Comparison of ENCODE assay signal across 8 mouse cellular contexts in the genomic region with DNA sequence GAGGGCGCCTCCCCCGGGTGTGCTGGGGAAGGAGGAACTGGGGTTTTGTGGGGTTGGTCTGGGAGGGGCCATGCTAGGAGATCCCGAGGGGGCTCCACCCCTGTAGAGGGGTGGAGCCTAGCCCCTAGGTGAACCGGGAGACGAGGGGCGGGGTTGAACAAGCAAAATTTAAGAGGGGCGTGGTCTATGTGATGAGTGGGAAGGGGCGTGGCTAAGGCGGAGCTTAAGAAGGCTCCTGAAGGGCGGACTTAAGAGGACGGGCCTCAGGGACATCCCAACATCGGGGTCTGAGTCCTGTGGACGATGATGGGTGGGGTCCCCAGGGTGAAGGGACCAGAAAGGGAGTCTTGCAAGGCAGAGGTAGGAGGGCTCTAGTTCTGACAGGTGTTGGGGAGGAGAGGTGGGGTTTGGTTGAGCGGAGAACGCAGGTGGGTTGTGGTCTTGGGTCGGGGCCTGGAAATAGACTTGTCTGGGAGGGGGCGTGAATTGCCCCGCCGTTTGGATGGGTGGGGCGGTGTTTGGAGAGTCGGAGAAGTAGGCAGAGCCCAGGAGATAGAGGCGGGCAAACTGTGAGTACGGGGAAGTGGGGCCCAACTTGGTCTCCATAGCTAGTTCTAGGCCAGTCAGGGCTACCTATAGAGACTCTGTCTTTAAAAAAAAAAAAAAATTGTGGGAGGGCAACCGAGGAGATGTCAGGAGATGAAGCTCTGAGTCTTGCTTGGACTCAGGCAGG. TPM values are rescaled to one million over a fixed set of nuclear protein-coding genes. Genes with fewer than 3 reads are reported as not detected.
DNase-seq lines count a peak whose midpoint lies in the region; ATAC-seq lines count a peak whose summit lies in the region.

No protein-coding gene starts in this region.

- H3K36me3 ChIP-seq in embryonic facial prominence, embryonic 15.5 days = no peaks in the 10 kb centered on the region
- H3K36me3 ChIP-seq in limb, embryonic 12.5 days = no peaks in the 10 kb centered on the region
- H3K36me3 ChIP-seq in midbrain, embryonic 12.5 days = no peaks in the 10 kb centered on the region
- H3K36me3 ChIP-seq in stomach, embryonic 15.5 days = no peaks in the 10 kb centered on the region

- WGBS in embryonic facial prominence, embryonic 15.5 days = 2% methylated on average over 24 of the region's 24 CpGs
- 3% methylated on average over 24 of the region's 24 CpGs for WGBS in limb, embryonic 12.5 days
- 2% methylated on average over 24 of the region's 24 CpGs for WGBS in midbrain, embryonic 12.5 days
- 2% methylated on average over 24 of the region's 24 CpGs for WGBS in stomach, embryonic 15.5 days

- peaks cover 69% of the 10 kb centered on the region for H3K27me3 ChIP-seq in embryonic facial prominence, embryonic 15.5 days
- peaks cover 100% of the 10 kb centered on the region for H3K27me3 ChIP-seq in limb, embryonic 12.5 days
- peaks cover 95% of the 10 kb centered on the region for H3K27me3 ChIP-seq in midbrain, embryonic 12.5 days
- H3K27me3 ChIP-seq in stomach, embryonic 15.5 days (replicated peaks) = peaks cover 49% of the 10 kb centered on the region

- H3K9ac ChIP-seq in embryonic facial prominence, embryonic 15.5 days = no peak overlapping the region
- H3K9ac ChIP-seq in limb, embryonic 12.5 days (replicated peaks) = peak overlapping the region; percentile 47; the same call in 1 of the 2 replicates
- no peak overlapping the region for H3K9ac ChIP-seq in midbrain, embryonic 12.5 days (replicated peaks)
- H3K9ac ChIP-seq in stomach, embryonic 15.5 days = no peak overlapping the region

- 0 out of 2 replicates have a peak, but pooled peaks cover 2% of the 10 kb centered on the region for H3K9me3 ChIP-seq in embryonic facial prominence, embryonic 15.5 days (replicated peaks)
- H3K9me3 ChIP-seq in limb, embryonic 12.5 days = peaks cover 9% of the 10 kb centered on the region
- peaks cover 3% of the 10 kb centered on the region for H3K9me3 ChIP-seq in midbrain, embryonic 12.5 days
- H3K9me3 ChIP-seq in stomach, embryonic 15.5 days = no peaks in the 10 kb centered on the region

- H3K27ac ChIP-seq in embryonic facial prominence, embryonic 15.5 days (replicated peaks) = no peak overlapping the region
- H3K27ac ChIP-seq in limb, embryonic 12.5 days = no peak overlapping the region
- H3K27ac ChIP-seq in midbrain, embryonic 12.5 days (replicated peaks) = no peak overlapping the region
- H3K27ac ChIP-seq in stomach, embryonic 15.5 days = no peak overlapping the region

- DNase-seq in urinary bladder, postnatal 14 days (ENCODE audit: low spot score) = peak; percentile 87
- DNase-seq in urinary bladder, postnatal 10 days (ENCODE audit: low spot score) = no peak
- DNase-seq in heart, postnatal 4 days = peak; percentile 61
- DNase-seq in cerebellum, adult 11 months = no peak

- ATAC-seq in embryonic facial prominence, embryonic 15.5 days (ENCODE audit: insufficient number of reproducible peaks, low FRiP score, low TSS enrichment, low read depth) = peak; percentile 17; the same call in 1 of the 2 replicates
- no peak for ATAC-seq in limb, embryonic 12.5 days (ENCODE audit: insufficient number of reproducible peaks, insufficient read depth, low FRiP score, low TSS enrichment, low read depth)
- 0 out of 2 replicates have a peak, but pooled peaks have one; percentile 14 for ATAC-seq in midbrain, embryonic 12.5 days (ENCODE audit: low FRiP score, low read depth)
- ATAC-seq in stomach, embryonic 15.5 days (ENCODE audit: insufficient read depth, low FRiP score, low read depth) = peak; percentile 64

- peak overlapping the region; percentile 70 for H3K4me2 ChIP-seq in embryonic facial prominence, embryonic 15.5 days (replicated peaks)
- H3K4me2 ChIP-seq in limb, embryonic 12.5 days = peak overlapping the region; percentile 60
- H3K4me2 ChIP-seq in midbrain, embryonic 12.5 days (replicated peaks) = peak overlapping the region; percentile 45
- H3K4me2 ChIP-seq in stomach, embryonic 15.5 days = peak overlapping the region; percentile 91

- H3K4me3 ChIP-seq in embryonic facial prominence, embryonic 15.5 days (replicated peaks) = peak overlapping the region; percentile 43
- H3K4me3 ChIP-seq in limb, embryonic 12.5 days (replicated peaks) = peak overlapping the region; percentile 40
- H3K4me3 ChIP-seq in midbrain, embryonic 12.5 days = peak overlapping the region; percentile 24
- H3K4me3 ChIP-seq in stomach, embryonic 15.5 days (replicated peaks) = peak overlapping the region; percentile 48

- peaks cover 24% of the 10 kb centered on the region for H3K4me1 ChIP-seq in embryonic facial prominence, embryonic 15.5 days
- peaks cover 21% of the 10 kb centered on the region for H3K4me1 ChIP-seq in limb, embryonic 12.5 days (replicated peaks)
- H3K4me1 ChIP-seq in midbrain, embryonic 12.5 days = peaks cover 17% of the 10 kb centered on the region
- H3K4me1 ChIP-seq in stomach, embryonic 15.5 days = peaks cover 17% of the 10 kb centered on the region; the same call in 1 of the 2 replicates

RNA-seq across cellular contexts. Expression of a gene that starts 0.5 kb away (rescaled TPM):
- 1.2 and 1.7 TPM in 2 replicates for polyA plus RNA-seq in embryonic facial prominence, embryonic 15.5 days (2015; fragmentation: Nextera tagmentation; extraction: Ambion mirVana)
- total RNA-seq in heart, postnatal 4 days (2021) = not detected
- polyA plus RNA-seq in limb, embryonic 12.5 days (2016; fragmentation: Nextera tagmentation; extraction: Ambion mirVana) = 0.13 and 0.26 TPM in 2 replicates
- polyA plus RNA-seq in midbrain, embryonic 12.5 days (2016; fragmentation: Nextera tagmentation; extraction: Ambion mirVana) = 0.14 TPM in 2 replicates
- polyA plus RNA-seq in stomach, embryonic 15.5 days (2015; fragmentation: Nextera tagmentation; extraction: Ambion mirVana) = 4.0 and 7.1 TPM in 2 replicates

RNA-seq across cellular contexts. Expression of a gene that starts 7.3 kb away (rescaled TPM):
- polyA plus RNA-seq in embryonic facial prominence, embryonic 15.5 days (2015; fragmentation: Nextera tagmentation; extraction: Ambion mirVana) = 0.13 and 0.18 TPM in 2 replicates
- not detected for total RNA-seq in heart, postnatal 4 days (2021)
- not detected in 2 replicates for polyA plus RNA-seq in limb, embryonic 12.5 days (2016; fragmentation: Nextera tagmentation; extraction: Ambion mirVana)
- polyA plus RNA-seq in midbrain, embryonic 12.5 days (2016; fragmentation: Nextera tagmentation; extraction: Ambion mirVana) = not detected in 2 replicates
- 0.08 and 0.15 TPM in 2 replicates for polyA plus RNA-seq in stomach, embryonic 15.5 days (2015; fragmentation: Nextera tagmentation; extraction: Ambion mirVana)

RNA-seq across cellular contexts. Expression of a gene that starts 9.6 kb away (rescaled TPM):
- polyA plus RNA-seq in embryonic facial prominence, embryonic 15.5 days (2015; fragmentation: Nextera tagmentation; extraction: Ambion mirVana) = 51.1 and 55.7 TPM in 2 replicates
- total RNA-seq in heart, postnatal 4 days (2021) = 10 to 100 TPM; 77.0 to 80.3 TPM
- polyA plus RNA-seq in limb, embryonic 12.5 days (2016; fragmentation: Nextera tagmentation; extraction: Ambion mirVana) = 45.5 and 50.0 TPM in 2 replicates
- polyA plus RNA-seq in midbrain, embryonic 12.5 days (2016; fragmentation: Nextera tagmentation; extraction: Ambion mirVana) = 38.4 and 44.4 TPM in 2 replicates
- polyA plus RNA-seq in stomach, embryonic 15.5 days (2015; fragmentation: Nextera tagmentation; extraction: Ambion mirVana) = 37.1 and 38.8 TPM in 2 replicates

RNA-seq across cellular contexts. Expression of a gene that starts 16.4 kb away (rescaled TPM):
- polyA plus RNA-seq in embryonic facial prominence, embryonic 15.5 days (2015; fragmentation: Nextera tagmentation; extraction: Ambion mirVana) = 86.8 and 92.9 TPM in 2 replicates
- total RNA-seq in heart, postnatal 4 days (2021) = 10 to 100 TPM; 31.6 to 32.4 TPM
- polyA plus RNA-seq in limb, embryonic 12.5 days (2016; fragmentation: Nextera tagmentation; extraction: Ambion mirVana) = 64.3 and 69.1 TPM in 2 replicates
- polyA plus RNA-seq in midbrain, embryonic 12.5 days (2016; fragmentation: Nextera tagmentation; extraction: Ambion mirVana) = 54.0 and 57.0 TPM in 2 replicates
- 97.6 and 107 TPM in 2 replicates for polyA plus RNA-seq in stomach, embryonic 15.5 days (2015; fragmentation: Nextera tagmentation; extraction: Ambion mirVana)

RNA-seq across cellular contexts. Expression of a gene that starts 21.9 kb away (rescaled TPM):
- 34.8 and 35.5 TPM in 2 replicates for polyA plus RNA-seq in embryonic facial prominence, embryonic 15.5 days (2015; fragmentation: Nextera tagmentation; extraction: Ambion mirVana)
- total RNA-seq in heart, postnatal 4 days (2021) = 10 to 100 TPM; 12.8 to 13.8 TPM
- polyA plus RNA-seq in limb, embryonic 12.5 days (2016; fragmentation: Nextera tagmentation; extraction: Ambion mirVana) = 8.1 and 11.3 TPM in 2 replicates
- 13.1 and 14.5 TPM in 2 replicates for polyA plus RNA-seq in midbrain, embryonic 12.5 days (2016; fragmentation: Nextera tagmentation; extraction: Ambion mirVana)
- 52.3 and 53.9 TPM in 2 replicates for polyA plus RNA-seq in stomach, embryonic 15.5 days (2015; fragmentation: Nextera tagmentation; extraction: Ambion mirVana)

Comparison
In these comparisons a context has a peak if more than half of its experiments do, and no peak if none do; other contexts are left out.
1. DNase-seq: peak in urinary bladder, postnatal 14 days (single experiment) and heart, postnatal 4 days (single experiment); none in urinary bladder, postnatal 10 days (single experiment) and cerebellum, adult 11 months (single experiment).
2. Peak in every context shown above with its lines, with median percentiles within 50 percentile points of each other: H3K4me2 ChIP-seq and H3K4me3 ChIP-seq.